Mouse (Mus musculus) lung, postnatal 0 days (tissue): ENCODE measurements around the gene Plxdc2. TPM values are rescaled to one million over a fixed set of nuclear protein-coding genes. Genes with fewer than 3 reads are reported as not detected.
A peak's percentile ranks its signal among the peaks of the same experiment; 100 is the strongest.

Source experiments
- ATAC-seq: fragments of 200-750 bp; cut with Nextera tagmentation; 2 replicates; pipeline ENCODE4 v1.8.0; 2017; ENCODE audit warnings: moderate library complexity
- DNase-seq: peaks from one replicate; pipeline ENCODE4 v3.0.0-alpha.2; 2016; ENCODE audit warnings: low spot score
- H3K27ac ChIP-seq: fragments of 300-500 bp; sonication (generic); 2 replicates; pipeline ENCODE4 v1.5.1; 2014; ENCODE audit warnings: antibody characterized with exemption, mild to moderate bottlenecking, low read length, mixed read lengths
- H3K27me3 ChIP-seq: fragments of 300-500 bp; sonication (generic); replicated peaks from 2 replicates; pipeline ENCODE4 v1.6.1; 2014; ENCODE audit warnings: low read length, mixed read lengths; ENCODE audit not compliant: insufficient read depth
- H3K36me3 ChIP-seq: fragments of 300-500 bp; sonication (generic); 2 replicates; pipeline ENCODE4 v1.6.1; 2014; ENCODE audit warnings: low read length, mixed read lengths; ENCODE audit not compliant: insufficient read depth
- H3K4me1 ChIP-seq: fragments of 300-500 bp; sonication (generic); 2 replicates; pipeline ENCODE4 v1.6.1; 2014; ENCODE audit warnings: antibody characterized with exemption, low read depth, low read length, mixed read lengths; ENCODE audit not compliant: insufficient read depth
- H3K4me2 ChIP-seq: fragments of 300-500 bp; sonication (generic); replicated peaks from 2 replicates; pipeline ENCODE4 v1.6.1; 2014; ENCODE audit warnings: low read depth, mild to moderate bottlenecking, low read length, moderate library complexity, mixed read lengths
- H3K4me3 ChIP-seq: fragments of 300-500 bp; sonication (generic); 2 replicates; pipeline ENCODE4 v1.5.1; 2014; ENCODE audit warnings: low read depth, low read length
- H3K9ac ChIP-seq: fragments of 300-500 bp; sonication (generic); replicated peaks from 2 replicates; pipeline ENCODE4 v1.6.1; 2014; ENCODE audit warnings: low read depth, mild to moderate bottlenecking
- H3K9me3 ChIP-seq: fragments of 300-500 bp; sonication (generic); 2 replicates; pipeline ENCODE4 v1.6.1; 2016; ENCODE audit warnings: low read length, mixed read lengths
- CTCF ChIP-seq: IDR thresholded peaks from 2 replicates; pipeline ENCODE4 v1.5.1; 2016; ENCODE audit warnings: antibody characterized with exemption, mild to moderate bottlenecking
- EP300 ChIP-seq: IDR thresholded peaks from 2 replicates; pipeline ENCODE4 v1.6.1; 2016; ENCODE audit warnings: antibody characterized with exemption, mild to moderate bottlenecking, control low read depth
- WGBS: fragments of 180-500 bp; shearing (Covaris S2); extraction: QIAGEN DNeasy Blood & Tissue Kit; methylation state at CpG from one replicate; pipeline ENCODE4 v1.1.7; 2014; 5-methylcytosine and 5-hydroxymethylcytosine counted together
- polyA plus RNA-seq: library from polyadenylated mRNA; unstranded; fragments of >200 nt; fragmentation: Nextera tagmentation; extraction: Ambion mirVana; gene quantifications from 2 replicates; pipeline ENCODE4 v1.2.1, GENCODE M21; 2015

The Plxdc2 gene
- polyA plus RNA-seq, 1 experiment from 2014 or later, result 113 TPM

DNA sequence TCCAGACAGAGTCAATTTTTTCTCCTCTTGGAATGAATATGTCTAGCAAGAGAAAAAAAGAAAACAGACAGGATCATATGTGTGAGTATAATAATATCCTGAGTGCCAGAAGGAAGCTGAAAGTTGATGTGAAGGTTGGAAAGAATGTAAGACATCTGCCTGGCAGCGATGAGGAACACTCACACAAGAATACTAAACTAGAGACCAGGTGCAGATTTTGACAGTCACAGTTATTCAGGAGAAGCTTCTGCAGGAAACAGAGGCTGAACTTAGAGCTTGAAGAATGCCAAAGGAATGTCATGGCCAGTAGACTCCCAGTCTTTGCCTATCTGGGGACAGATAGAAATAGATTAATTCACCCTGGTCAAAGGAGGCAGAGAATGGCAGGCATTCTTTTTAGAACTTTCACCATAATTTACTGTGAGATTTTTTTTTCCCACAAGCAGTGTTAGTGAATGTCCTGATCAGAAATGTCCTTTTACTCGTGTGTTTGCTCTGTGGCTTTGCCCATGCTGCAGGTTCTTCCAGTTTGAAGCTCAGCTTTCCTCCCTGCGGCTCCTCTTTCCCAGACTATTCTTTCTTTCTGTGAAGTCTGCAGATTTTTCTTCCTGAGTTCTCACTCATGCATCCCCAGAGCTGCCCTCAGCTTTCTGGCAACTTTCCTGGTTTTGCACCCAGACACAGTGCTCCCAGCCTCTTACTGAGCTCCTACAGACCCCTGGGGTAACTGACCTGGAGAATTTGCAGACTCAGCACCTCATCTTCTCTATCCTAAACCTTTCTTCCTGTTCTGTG lies 251.9 kb downstream of the Plxdc2 start:
- Histone ChIP-seq H3K9ac (no peak overlapping the region), H3K4me1 (no peaks in the 10 kb centered on the region), H3K4me3 (no peak overlapping the region), H3K4me2 (no peak overlapping the region), H3K27ac (no peak overlapping the region), H3K36me3 (no peaks in the 10 kb centered on the region), H3K9me3 (no peaks in the 10 kb centered on the region), H3K27me3 (no peaks in the 10 kb centered on the region)
- WGBS, result 26% methylated on average over 3 of the region's 3 CpGs
- DNase-seq, result peak; percentile 67
- TF ChIP-seq EP300 (no peak; the same call in 1 of the 2 replicates), CTCF (no peak)
- peak; percentile 53; the same call in 1 of the 2 replicates for ATAC-seq

- DNase-seq, result no peak
- Histone ChIP-seq H3K9me3 (no peaks in the 10 kb centered on the region), H3K4me1 (no peaks in the 10 kb centered on the region), H3K27ac (no peak overlapping the region), H3K27me3 (no peaks in the 10 kb centered on the region), H3K4me2 (no peak overlapping the region), H3K9ac (no peak overlapping the region), H3K4me3 (no peak overlapping the region), H3K36me3 (no peaks in the 10 kb centered on the region)
- 96% methylated on average over 3 of the region's 3 CpGs for WGBS
- TF ChIP-seq CTCF (no peak), EP300 (no peak)
- no peak for ATAC-seq
These were observed 286.0 kb downstream of the Plxdc2 start for GRCm38 (mm10) chr2:16642061-16642460.

- Histone ChIP-seq H3K27me3 (no peaks in the 10 kb centered on the region), H3K9me3 (no peaks in the 10 kb centered on the region), H3K27ac (no peak overlapping the region), H3K4me2 (no peak overlapping the region), H3K9ac (no peak overlapping the region), H3K4me3 (no peak overlapping the region), H3K4me1 (no peaks in the 10 kb centered on the region), H3K36me3 (no peaks in the 10 kb centered on the region)
- no peak for TF ChIP-seq CTCF
- TF ChIP-seq EP300, result no peak
- 81% methylated on average over 2 of the region's 2 CpGs for WGBS
- DNase-seq (no peak), ATAC-seq (no peak)
These were observed 295.6 kb downstream of the Plxdc2 start for GRCm38 (mm10) chr2:16651713-16652112.

- no peak for TF ChIP-seq EP300
- no peak for TF ChIP-seq CTCF
- Histone ChIP-seq H3K4me3 (no peak overlapping the region), H3K27ac (no peak overlapping the region), H3K9ac (no peak overlapping the region), H3K4me1 (no peaks in the 10 kb centered on the region), H3K4me2 (no peak overlapping the region), H3K27me3 (no peaks in the 10 kb centered on the region), H3K9me3 (no peaks in the 10 kb centered on the region), H3K36me3 (no peaks in the 10 kb centered on the region)
- no peak for DNase-seq
- 54% methylated on average over 1 of the region's 1 CpGs for WGBS
- no peak for ATAC-seq
These were observed 308.4 kb downstream of the Plxdc2 start for GRCm38 (mm10) chr2:16664516-16664915.

DNA sequence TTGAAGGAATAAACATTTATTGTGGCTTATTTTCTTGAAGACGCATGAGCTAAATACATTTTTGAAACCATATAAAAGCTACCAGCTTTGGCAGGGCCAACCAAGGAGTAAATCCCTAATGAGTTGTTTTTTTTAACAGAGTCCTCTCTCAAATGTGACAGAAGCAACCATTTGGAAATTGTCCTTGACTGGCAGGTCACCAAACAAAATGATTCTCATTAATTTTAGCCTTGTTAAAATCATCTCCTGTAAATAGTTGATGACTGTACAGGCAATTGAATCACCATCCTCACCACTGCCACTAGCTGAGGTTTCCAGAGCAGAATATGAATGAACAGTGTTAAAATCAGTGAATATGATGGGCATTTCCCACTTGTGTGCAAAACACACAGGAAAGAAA lies 312.3 kb downstream of the Plxdc2 start:
- no peak overlapping the region for H3K27ac ChIP-seq
- H3K9me3 ChIP-seq, result no peaks in the 10 kb centered on the region
- H3K4me1 ChIP-seq, result no peaks in the 10 kb centered on the region
- H3K4me2 ChIP-seq, result no peak overlapping the region
- no peak overlapping the region for H3K9ac ChIP-seq
- no peak for DNase-seq
- ATAC-seq, result no peak
- H3K36me3 ChIP-seq, result no peaks in the 10 kb centered on the region
- TF ChIP-seq CTCF, result no peak
- no peak for TF ChIP-seq EP300
- H3K4me3 ChIP-seq, result no peak overlapping the region
- no peaks in the 10 kb centered on the region for H3K27me3 ChIP-seq
- WGBS, result 91% methylated on average over 1 of the region's 1 CpGs

DNA sequence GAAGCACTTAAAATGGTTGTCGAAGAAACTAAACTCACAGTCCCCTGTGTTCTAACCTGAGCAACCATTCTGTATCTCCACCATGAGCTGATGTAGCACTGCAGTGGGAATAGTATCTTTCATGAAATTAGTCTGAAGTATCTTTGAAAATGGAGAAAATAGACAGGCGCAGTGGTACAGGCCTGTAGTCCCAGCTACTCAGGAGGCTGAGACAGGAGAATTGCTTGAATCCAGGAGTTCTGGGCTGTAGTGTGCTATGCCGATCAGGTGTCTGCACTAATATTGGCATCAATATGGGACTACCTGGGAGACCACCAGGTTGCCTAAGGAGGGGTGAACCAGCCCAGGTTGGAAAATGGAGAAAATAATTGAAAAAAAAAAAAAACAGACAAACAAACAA lies 326.8 kb downstream of the Plxdc2 start:
- DNase-seq (no peak), ATAC-seq (no peak)
- H3K27ac ChIP-seq, result no peak overlapping the region
- H3K4me2 ChIP-seq, result no peak overlapping the region
- H3K27me3 ChIP-seq, result no peaks in the 10 kb centered on the region
- H3K4me1 ChIP-seq, result no peaks in the 10 kb centered on the region
- H3K36me3 ChIP-seq, result no peaks in the 10 kb centered on the region
- TF ChIP-seq EP300 (no peak), CTCF (no peak)
- H3K4me3 ChIP-seq, result no peak overlapping the region
- H3K9me3 ChIP-seq, result no peaks in the 10 kb centered on the region
- H3K9ac ChIP-seq, result no peak overlapping the region
- WGBS, result 97% methylated on average over 3 of the region's 3 CpGs
